Comparison of ENCODE assay signal across 8 mouse cellular contexts in the genomic region with DNA sequence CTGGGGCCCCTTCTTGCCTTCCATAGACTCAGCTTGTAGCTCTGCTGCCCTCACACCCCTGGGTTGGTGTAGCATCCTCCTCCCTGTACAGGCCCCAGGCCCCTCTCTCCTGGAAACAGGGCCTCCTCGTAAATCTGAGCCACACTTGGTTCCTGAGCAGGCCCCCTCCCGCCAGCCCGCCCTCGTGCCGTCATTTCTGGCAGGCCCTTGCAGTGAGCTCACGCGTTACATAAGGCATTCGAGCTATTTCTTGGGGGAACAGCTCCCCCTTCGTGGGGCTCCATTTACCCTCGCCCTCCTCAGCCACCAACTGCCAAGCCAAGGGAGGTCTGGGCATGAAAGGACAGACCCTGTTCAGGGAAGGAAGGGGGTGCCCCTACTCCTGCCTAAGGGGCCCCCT. TPM values are rescaled to one million over a fixed set of nuclear protein-coding genes. Genes with fewer than 3 reads are reported as not detected.
DNase-seq lines count a peak whose midpoint lies in the region; ATAC-seq and TF ChIP-seq lines count a peak whose summit lies in the region.

No protein-coding gene starts in this region.

- peak; percentile 90 to 94 for DNase-seq in adrenal gland, adult (ENCODE audit: inconsistent age in 2 of 2, low spot score in 1 of 2)
- DNase-seq in adrenal gland, postnatal 4 days (ENCODE audit: low spot score in 2 of 2), result no peak
- peak; percentile 61 for DNase-seq in embryo, embryonic 11.5 days (ENCODE audit: low read depth, low spot score)
- peak; percentile 87 for DNase-seq in gastrocnemius, postnatal 25 days
- peak; percentile 59 for DNase-seq in hindbrain, postnatal 0 days (ENCODE audit: low spot score)
- DNase-seq in left cerebral cortex, adult 8-10 months (ENCODE audit: low spot score in 2 of 2), result peak; percentile 73 to 90
- peak; percentile 88 for DNase-seq in lung, postnatal 36 days

- H3K4me1 ChIP-seq in hindbrain, postnatal 0 days (ENCODE audit: insufficient read depth, low read length), result peaks cover 32% of the 10 kb centered on the region
- H3K4me1 ChIP-seq in stomach, embryonic 16.5 days (ENCODE audit: control insufficient read depth, insufficient read depth, low read length), result peaks cover 46% of the 10 kb centered on the region

- H3K9ac ChIP-seq in hindbrain, postnatal 0 days (replicated peaks; ENCODE audit: low read length), result 0 out of 2 replicates have a peak overlapping the region, but pooled peaks have one; percentile 35
- peak overlapping the region; percentile 75 for H3K9ac ChIP-seq in stomach, embryonic 16.5 days (ENCODE audit: low read length)

- 0 out of 2 replicates have a peak, but pooled peaks have one; percentile 3 for TF ChIP-seq CTCF in hindbrain, postnatal 0 days (IDR thresholded peaks at IDR 0.05; ENCODE audit: low read depth)

- peak; percentile 52; the same call in 1 of the 2 replicates for ATAC-seq in hindbrain, postnatal 0 days
- ATAC-seq in stomach, embryonic 16.5 days (ENCODE audit: insufficient read depth, low FRiP score), result peak; percentile 75

- H3K4me3 ChIP-seq in hindbrain, postnatal 0 days (ENCODE audit: low read length), result no peak overlapping the region
- H3K4me3 ChIP-seq in stomach, embryonic 16.5 days (replicated peaks; ENCODE audit: low read length), result no peak overlapping the region

- 15% methylated on average over 10 of the region's 10 CpGs for WGBS in hindbrain, postnatal 0 days
- 12% methylated on average over 10 of the region's 10 CpGs for WGBS in stomach, embryonic 16.5 days

- H3K36me3 ChIP-seq in hindbrain, postnatal 0 days (ENCODE audit: insufficient read depth, low read length), result no peaks in the 10 kb centered on the region
- H3K36me3 ChIP-seq in stomach, embryonic 16.5 days (ENCODE audit: control insufficient read depth, insufficient read depth, low read length), result no peaks in the 10 kb centered on the region

- no peak overlapping the region for H3K4me2 ChIP-seq in hindbrain, postnatal 0 days (ENCODE audit: low read depth, low read length)
- peak overlapping the region; percentile 37; the same call in 1 of the 2 replicates for H3K4me2 ChIP-seq in stomach, embryonic 16.5 days (ENCODE audit: low read depth, low read length)

- peak overlapping the region; percentile 92 for H3K27ac ChIP-seq in hindbrain, postnatal 0 days
- peak overlapping the region; percentile 96 for H3K27ac ChIP-seq in stomach, embryonic 16.5 days (ENCODE audit: low read length)

- H3K9me3 ChIP-seq in hindbrain, postnatal 0 days (ENCODE audit: low read length), result no peaks in the 10 kb centered on the region
- no peaks in the 10 kb centered on the region for H3K9me3 ChIP-seq in stomach, embryonic 16.5 days (replicated peaks; ENCODE audit: control insufficient read depth, low read length)

- no peaks in the 10 kb centered on the region for H3K27me3 ChIP-seq in hindbrain, postnatal 0 days (ENCODE audit: insufficient read depth, low read length)
- no peaks in the 10 kb centered on the region for H3K27me3 ChIP-seq in stomach, embryonic 16.5 days (ENCODE audit: control insufficient read depth, insufficient read depth, low read length)

RNA-seq across cellular contexts. Expression of gene Ski, which starts 11.5 kb away (rescaled TPM):
- total RNA-seq in adrenal gland, postnatal 4 days (2021), result 100 to 1,000 TPM; 106 to 111 TPM
- total RNA-seq in gastrocnemius, postnatal 25 days (2021), result 10 to 100 TPM; 31.3 to 34.7 TPM
- 69.8 and 71.3 TPM in 2 replicates for total RNA-seq in hindbrain, postnatal 0 days (2014; rRNA removed)
- 8.8 and 9.5 TPM in 2 replicates for polyA plus RNA-seq in hindbrain, postnatal 0 days (2015; fragmentation: Nextera tagmentation; extraction: Ambion mirVana)
- total RNA-seq in left cerebral cortex, adult 8-10 months (2022), result 100 to 1,000 TPM; 118 to 126 (median 121) TPM
- 17.7 and 17.9 TPM in 2 replicates for polyA plus RNA-seq in stomach, embryonic 16.5 days (2015; fragmentation: Nextera tagmentation; extraction: Ambion mirVana)

RNA-seq across cellular contexts. Expression of gene Faap20, which starts 15.7 kb away (rescaled TPM):
- total RNA-seq in adrenal gland, postnatal 4 days (2021), result 10 to 100 TPM; 54.9 to 56.3 TPM
- 1 to 10 TPM; 5.3 to 8.2 TPM for total RNA-seq in gastrocnemius, postnatal 25 days (2021)
- total RNA-seq in hindbrain, postnatal 0 days (2014; rRNA removed), result 51.2 and 61.4 TPM in 2 replicates
- polyA plus RNA-seq in hindbrain, postnatal 0 days (2015; fragmentation: Nextera tagmentation; extraction: Ambion mirVana), result 60.8 and 62.5 TPM in 2 replicates
- 10 to 100 TPM; 32.7 to 37.6 (median 34.4) TPM for total RNA-seq in left cerebral cortex, adult 8-10 months (2022)
- 58.4 and 60.1 TPM in 2 replicates for polyA plus RNA-seq in stomach, embryonic 16.5 days (2015; fragmentation: Nextera tagmentation; extraction: Ambion mirVana)

Comparison
In these comparisons a context has a peak if more than half of its experiments do, and no peak if none do; other contexts are left out.
1. DNase-seq: peak in adrenal gland, adult (2 of 2), embryo, embryonic 11.5 days (single experiment), gastrocnemius, postnatal 25 days (single experiment), hindbrain, postnatal 0 days (single experiment), left cerebral cortex, adult 8-10 months (2 of 2) and lung, postnatal 36 days (single experiment); none in adrenal gland, postnatal 4 days (0 of 2).